Mouse (Mus musculus): ENCODE data around the gene Srp68. TPM values are rescaled to one million over a fixed set of nuclear protein-coding genes. Genes with fewer than 3 reads are reported as not detected.

Srp68 gene
- polyA plus RNA-seq, 1 experiment: 101 TPM

GRCm38 (mm10) chr11:116196866-116197583 lies 77.0 kb downstream of the Srp68 start:
- H3K36me3 ChIP-seq (ENCODE audit: control insufficient read depth, insufficient read depth, low read length, poor library complexity, severe bottlenecking): no peaks in the 10 kb centered on the region
- H3K9me3 ChIP-seq (replicated peaks; ENCODE audit: control insufficient read depth, insufficient read depth, low read length, poor library complexity, severe bottlenecking): no peaks in the 10 kb centered on the region
- H3K9ac ChIP-seq (ENCODE audit: low read depth, poor library complexity, severe bottlenecking): no peak overlapping the region
- no peak overlapping the region for H3K27ac ChIP-seq (ENCODE audit: insufficient read depth, low read length)
- no peaks in the 10 kb centered on the region for H3K4me1 ChIP-seq (ENCODE audit: control insufficient read depth, insufficient read depth, low read length)
- no peaks in the 10 kb centered on the region for H3K27me3 ChIP-seq (ENCODE audit: control insufficient read depth, insufficient read depth, low read length, poor library complexity, severe bottlenecking)
- H3K4me3 ChIP-seq (ENCODE audit: low read depth, low read length): no peak overlapping the region
- TF ChIP-seq CTCF (IDR thresholded peaks at IDR 0.05; ENCODE audit: low read depth, low read length) (no peak), POLR2A (IDR thresholded peaks at IDR 0.05; ENCODE audit: insufficient read depth, low read length) (no peak), EP300 (IDR thresholded peaks at IDR 0.05; ENCODE audit: insufficient read depth, low read depth, low read length) (no peak)

DNA sequence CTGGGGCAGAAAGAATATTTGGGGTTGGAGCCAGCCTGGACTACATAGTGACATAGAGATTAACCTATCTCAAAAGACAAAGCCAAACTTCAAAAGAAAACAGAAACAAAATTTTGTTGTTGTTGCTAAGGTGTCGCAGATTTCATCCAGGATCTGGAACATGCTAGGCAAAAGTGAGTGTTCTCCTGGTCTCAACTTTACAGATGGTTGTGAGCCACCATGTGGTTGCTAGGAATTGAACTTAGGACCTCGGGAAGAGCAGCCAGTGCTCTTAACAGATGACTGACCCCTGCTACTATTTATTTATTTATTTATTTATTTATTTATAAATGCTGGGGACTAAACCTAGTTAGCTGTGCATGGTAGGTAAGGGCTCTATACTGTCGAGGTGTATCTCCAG lies 77.7 kb downstream of the Srp68 start:
- H3K36me3 ChIP-seq (ENCODE audit: control insufficient read depth, insufficient read depth, low read length, poor library complexity, severe bottlenecking): no peaks in the 10 kb centered on the region
- H3K9me3 ChIP-seq (replicated peaks; ENCODE audit: control insufficient read depth, insufficient read depth, low read length, poor library complexity, severe bottlenecking): no peaks in the 10 kb centered on the region
- H3K27me3 ChIP-seq (ENCODE audit: control insufficient read depth, insufficient read depth, low read length, poor library complexity, severe bottlenecking): no peaks in the 10 kb centered on the region
- no peak overlapping the region for H3K9ac ChIP-seq (ENCODE audit: low read depth, poor library complexity, severe bottlenecking)
- H3K4me1 ChIP-seq (ENCODE audit: control insufficient read depth, insufficient read depth, low read length): no peaks in the 10 kb centered on the region
- no peak overlapping the region for H3K4me3 ChIP-seq (ENCODE audit: low read depth, low read length)
- TF ChIP-seq EP300 (IDR thresholded peaks at IDR 0.05; ENCODE audit: insufficient read depth, low read depth, low read length) (no peak), POLR2A (IDR thresholded peaks at IDR 0.05; ENCODE audit: insufficient read depth, low read length) (no peak), CTCF (IDR thresholded peaks at IDR 0.05; ENCODE audit: low read depth, low read length) (no peak)
- H3K27ac ChIP-seq (ENCODE audit: insufficient read depth, low read length): no peak overlapping the region

DNA sequence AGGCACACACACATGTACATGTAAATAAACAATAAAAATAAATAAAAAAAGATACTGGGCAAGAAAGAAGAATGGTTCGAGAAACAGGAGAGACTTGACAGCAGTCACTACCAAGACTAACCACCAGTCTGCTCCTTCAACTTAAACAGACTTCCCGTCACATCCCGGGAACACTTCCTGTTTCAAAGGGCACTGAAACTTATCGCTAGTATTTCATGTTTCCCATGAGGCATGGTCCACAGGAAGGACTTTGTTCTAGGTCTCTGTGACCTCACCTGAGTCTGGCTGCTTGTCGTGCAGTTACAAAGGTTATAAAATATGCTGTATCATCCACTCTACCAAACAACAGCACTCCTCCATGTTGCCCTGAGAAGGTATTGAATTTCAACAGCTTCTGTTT lies 78.8 kb downstream of the Srp68 start:
- H3K27ac ChIP-seq (ENCODE audit: insufficient read depth, low read length): no peak overlapping the region
- no peaks in the 10 kb centered on the region for H3K27me3 ChIP-seq (ENCODE audit: control insufficient read depth, insufficient read depth, low read length, poor library complexity, severe bottlenecking)
- H3K36me3 ChIP-seq (ENCODE audit: control insufficient read depth, insufficient read depth, low read length, poor library complexity, severe bottlenecking): no peaks in the 10 kb centered on the region
- H3K9ac ChIP-seq (ENCODE audit: low read depth, poor library complexity, severe bottlenecking): peak overlapping the region; percentile 18; the same call in 1 of the 2 replicates
- no peak overlapping the region for H3K4me3 ChIP-seq (ENCODE audit: low read depth, low read length)
- H3K4me1 ChIP-seq (ENCODE audit: control insufficient read depth, insufficient read depth, low read length): no peaks in the 10 kb centered on the region
- TF ChIP-seq POLR2A (IDR thresholded peaks at IDR 0.05; ENCODE audit: insufficient read depth, low read length) (no peak), EP300 (IDR thresholded peaks at IDR 0.05; ENCODE audit: insufficient read depth, low read depth, low read length) (no peak)
- H3K9me3 ChIP-seq (replicated peaks; ENCODE audit: control insufficient read depth, insufficient read depth, low read length, poor library complexity, severe bottlenecking): no peaks in the 10 kb centered on the region

Other genes starting within 250 kb of the Srp68 start
- gene H3f3b, start 246.3 kb downstream of the Srp68 start, polyA plus RNA-seq (2011; ENCODE audit: insufficient read depth, insufficient read length, low read depth, missing spikeins): 437 and 457 TPM in 2 replicates
- gene Unk, start 243.9 kb downstream of the Srp68 start, polyA plus RNA-seq (2011; ENCODE audit: insufficient read depth, insufficient read length, low read depth, missing spikeins): 33.9 and 35.8 TPM in 2 replicates
- 4.7 and 5.7 TPM in 2 replicates for gene Unc13d, start 196.3 kb downstream of the Srp68 start, polyA plus RNA-seq (2011; ENCODE audit: insufficient read depth, insufficient read length, low read depth, missing spikeins)
- 179 and 198 TPM in 2 replicates for gene Wbp2, start 187.2 kb downstream of the Srp68 start, polyA plus RNA-seq (2011; ENCODE audit: insufficient read depth, insufficient read length, low read depth, missing spikeins)
- 3.9 and 7.1 TPM in 2 replicates for gene Trim47, start 147.0 kb downstream of the Srp68 start, polyA plus RNA-seq (2011; ENCODE audit: insufficient read depth, insufficient read length, low read depth, missing spikeins)
- gene Trim65, start 143.1 kb downstream of the Srp68 start, polyA plus RNA-seq (2011; ENCODE audit: insufficient read depth, insufficient read length, low read depth, missing spikeins): 0.78 and 1.2 TPM in 2 replicates
- 69.3 and 71.6 TPM in 2 replicates for gene Mrpl38, start 135.3 kb downstream of the Srp68 start, polyA plus RNA-seq (2011; ENCODE audit: insufficient read depth, insufficient read length, low read depth, missing spikeins)
- gene Fbf1, start 106.1 kb downstream of the Srp68 start, polyA plus RNA-seq (2011; ENCODE audit: insufficient read depth, insufficient read length, low read depth, missing spikeins): 26.2 and 29.5 TPM in 2 replicates
- gene Ten1, start 75.4 kb downstream of the Srp68 start, polyA plus RNA-seq (2011; ENCODE audit: insufficient read depth, insufficient read length, low read depth, missing spikeins): 14.5 and 16.5 TPM in 2 replicates
- gene Acox1, start 75.2 kb downstream of the Srp68 start, polyA plus RNA-seq (2011; ENCODE audit: insufficient read depth, insufficient read length, low read depth, missing spikeins): 18.0 and 19.2 TPM in 2 replicates
- 2.6 and 3.1 TPM in 2 replicates for gene Evpl, start 36.1 kb downstream of the Srp68 start, polyA plus RNA-seq (2011; ENCODE audit: insufficient read depth, insufficient read length, low read depth, missing spikeins)
- gene Galr2, start 6.7 kb upstream of the Srp68 start, polyA plus RNA-seq (2011; ENCODE audit: insufficient read depth, insufficient read length, low read depth, missing spikeins): 0.35 and 0.61 TPM in 2 replicates
- 93.3 and 95.2 TPM in 2 replicates for gene Exoc7, start 33.0 kb upstream of the Srp68 start, polyA plus RNA-seq (2011; ENCODE audit: insufficient read depth, insufficient read length, low read depth, missing spikeins)
- 11.7 and 12.3 TPM in 2 replicates for gene Foxj1, start 61.2 kb upstream of the Srp68 start, polyA plus RNA-seq (2011; ENCODE audit: insufficient read depth, insufficient read length, low read depth, missing spikeins)
- 23.1 and 31.8 TPM in 2 replicates for gene Rnf157, start 138.8 kb upstream of the Srp68 start, polyA plus RNA-seq (2011; ENCODE audit: insufficient read depth, insufficient read length, low read depth, missing spikeins)
- 443 and 531 TPM in 2 replicates for gene Ubald2, start 159.9 kb upstream of the Srp68 start, polyA plus RNA-seq (2011; ENCODE audit: insufficient read depth, insufficient read length, low read depth, missing spikeins)
- gene Qrich2, start 192.0 kb upstream of the Srp68 start, polyA plus RNA-seq (2011; ENCODE audit: insufficient read depth, insufficient read length, low read depth, missing spikeins): 0.58 and 1.3 TPM in 2 replicates
- gene Prpsap1, start 220.0 kb upstream of the Srp68 start, polyA plus RNA-seq (2011; ENCODE audit: insufficient read depth, insufficient read length, low read depth, missing spikeins): 116 and 120 TPM in 2 replicates

Measured in ES-Bruce4 (cell line).